Mouse (Mus musculus): ENCODE measurements at regions not wholly inside any gene's neighbourhood (a gene's known extent, or its start where the extent isn't known, plus 50 kb on each side); places are given as distances from the start of the nearest gene placed in this dataset.
A peak's percentile ranks its signal among the peaks of the same experiment; 100 is the strongest.

DNA sequence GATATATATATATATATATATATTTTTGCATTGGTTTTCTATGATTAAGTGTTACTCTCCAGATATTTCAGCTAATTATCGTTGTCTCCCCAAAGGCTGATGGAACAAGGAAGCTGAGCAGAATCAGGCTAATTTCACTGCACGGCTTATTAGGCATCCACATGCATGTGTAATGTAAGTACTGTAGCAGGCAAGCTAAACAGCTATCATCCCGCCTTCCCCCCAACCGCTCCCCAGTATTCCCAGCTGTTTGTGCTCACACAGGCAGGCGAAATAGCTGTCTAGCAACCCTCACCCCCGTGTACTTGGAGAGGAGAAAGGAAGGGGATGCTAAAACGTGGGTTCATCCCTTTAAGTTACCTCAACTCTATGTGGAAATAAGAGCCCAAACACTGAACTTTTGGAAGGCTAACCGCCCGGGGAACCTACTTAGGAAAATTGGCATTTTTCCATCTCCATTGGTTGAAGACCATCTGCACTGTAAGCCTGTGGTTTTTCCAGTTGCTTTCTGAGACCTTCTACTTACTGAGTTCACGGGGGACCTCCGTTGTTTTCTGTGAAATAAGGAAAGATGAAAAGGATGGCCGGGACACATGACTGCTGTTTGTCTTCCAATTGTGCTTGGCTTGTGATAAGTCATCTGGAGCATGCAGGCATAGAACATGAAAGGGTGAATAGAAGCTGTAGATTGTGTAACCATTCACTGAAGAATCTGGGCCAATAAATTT, 254.7 kb upstream of the Nbea start:
- no peak for DNase-seq
- intact Hi-C loops (cut with DNase I; ENCODE audit: low total_unique reads): no loop called here

DNA sequence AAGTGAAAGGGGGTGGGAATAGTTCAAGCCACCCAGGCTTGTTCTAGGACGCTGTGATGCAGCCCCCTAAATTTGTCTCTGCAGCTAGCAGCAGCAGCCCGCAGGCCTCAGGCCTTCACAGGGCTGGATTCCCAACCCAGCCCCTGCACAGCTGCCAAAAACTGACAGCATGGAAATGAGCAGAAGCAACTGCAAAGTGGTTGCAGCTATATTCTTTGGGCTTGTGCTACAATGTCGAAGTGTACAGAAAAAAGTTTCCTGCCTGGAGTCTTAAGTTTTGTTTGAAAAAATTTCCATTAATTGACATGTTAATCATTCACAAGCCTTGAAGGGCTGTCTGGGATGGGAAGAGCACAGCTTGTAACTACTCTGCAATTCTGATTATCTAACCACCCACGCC, 253.6 kb upstream of the Nbea start:
- intact Hi-C loops (cut with DNase I; ENCODE audit: low total_unique reads): no loop called here

DNA sequence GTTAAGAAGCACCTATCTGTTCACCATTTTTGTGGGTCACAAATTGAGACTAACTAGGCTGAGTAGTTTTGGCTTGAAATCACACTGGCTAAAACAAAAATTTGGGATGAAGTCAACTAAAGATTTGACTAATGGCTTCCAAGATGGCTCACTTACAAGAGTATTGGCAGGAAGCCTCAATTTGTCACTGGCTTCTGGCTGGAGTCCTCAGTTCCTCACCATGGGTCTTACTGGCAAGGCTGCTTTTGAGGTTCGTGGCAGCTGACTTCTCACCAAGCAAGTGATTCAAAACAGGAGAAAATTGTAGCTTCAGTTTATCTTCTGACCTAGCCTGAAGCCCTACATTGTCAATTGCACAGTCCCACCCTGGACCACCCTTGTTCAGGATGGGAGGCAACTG, 250.0 kb upstream of the Nbea start:
- DNase-seq: peak; percentile 5
- intact Hi-C loops (cut with DNase I; ENCODE audit: low total_unique reads): no loop called here

More for the DNA sequence above, 253.6 kb upstream of the Nbea start:
- DNase-seq: peak; percentile 30

DNA sequence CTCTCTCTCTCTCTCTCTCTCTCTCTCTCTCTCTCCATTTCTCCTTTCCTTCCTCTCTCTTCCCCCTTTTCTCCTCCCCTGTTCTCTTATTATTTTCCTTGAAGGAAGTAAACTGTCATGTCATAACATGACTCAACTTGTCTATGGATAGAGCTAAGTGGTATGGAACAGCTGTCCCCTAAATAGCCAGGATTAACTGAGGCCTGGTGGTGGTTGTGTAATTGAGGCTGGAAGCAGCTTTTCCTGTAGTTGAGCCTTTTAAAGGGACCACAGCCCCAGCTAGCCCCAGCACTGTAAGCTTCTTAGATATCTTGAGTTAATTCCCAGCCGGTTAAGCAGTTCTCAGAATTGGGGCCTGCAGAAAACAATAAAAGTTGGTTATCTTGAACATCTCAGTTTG, 243.7 kb upstream of the Nbea start:
- no peak for DNase-seq
- intact Hi-C loops (cut with DNase I; ENCODE audit: low total_unique reads): no loop called here

DNA sequence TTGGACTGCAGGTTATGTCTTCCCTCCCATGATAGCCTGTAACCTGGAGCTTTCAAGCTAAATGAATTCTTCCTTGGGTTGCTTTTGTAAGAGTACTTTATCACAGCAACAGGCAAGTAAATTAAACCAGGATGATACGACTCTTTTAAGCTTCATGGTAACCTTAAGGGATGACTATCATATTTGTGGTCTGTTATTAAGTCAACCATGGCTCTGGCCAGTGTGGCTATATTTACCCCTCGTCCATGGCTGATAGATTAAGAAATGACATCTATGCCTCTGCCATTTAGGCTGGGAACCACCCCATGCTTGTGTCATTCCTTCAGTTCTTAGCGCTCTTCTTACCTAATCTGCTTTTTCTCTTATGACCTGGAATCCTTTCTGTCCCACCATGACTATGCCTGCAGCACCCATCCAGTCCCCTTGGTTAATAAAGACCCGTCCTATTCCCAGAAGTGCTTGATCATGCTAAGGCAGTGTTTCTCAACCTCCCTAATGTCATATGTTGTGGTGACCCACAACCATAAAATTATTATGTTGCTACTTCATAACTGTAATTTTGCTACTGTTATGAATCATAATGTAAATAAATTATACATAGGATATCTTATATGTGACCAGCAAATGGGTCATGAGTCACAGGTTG, 214.5 kb upstream of the Nbea start:
- intact Hi-C loops (cut with DNase I; ENCODE audit: low total_unique reads): no loop called here
- DNase-seq: no peak

DNA sequence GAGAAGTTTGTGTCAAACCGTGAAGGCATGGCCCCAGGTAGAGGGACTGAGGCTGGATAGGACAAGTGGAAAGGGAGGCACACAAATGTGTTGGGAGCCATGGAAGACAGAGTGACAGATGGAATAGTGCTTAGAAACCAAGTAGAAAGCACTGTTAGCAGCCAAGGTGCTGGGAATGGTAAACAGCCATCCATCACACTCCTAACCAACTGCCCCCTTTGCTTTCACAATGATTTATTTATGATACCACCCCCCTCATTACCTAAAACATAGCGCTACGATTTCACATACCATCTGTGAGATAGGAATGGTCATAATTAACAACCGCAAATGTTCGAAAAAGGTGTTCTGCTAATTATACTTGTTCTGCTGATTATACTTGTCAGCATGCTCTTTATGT, 209.6 kb upstream of the Nbea start:
- DNase-seq: no peak
- intact Hi-C loops (cut with DNase I; ENCODE audit: low total_unique reads): no loop called here

DNA sequence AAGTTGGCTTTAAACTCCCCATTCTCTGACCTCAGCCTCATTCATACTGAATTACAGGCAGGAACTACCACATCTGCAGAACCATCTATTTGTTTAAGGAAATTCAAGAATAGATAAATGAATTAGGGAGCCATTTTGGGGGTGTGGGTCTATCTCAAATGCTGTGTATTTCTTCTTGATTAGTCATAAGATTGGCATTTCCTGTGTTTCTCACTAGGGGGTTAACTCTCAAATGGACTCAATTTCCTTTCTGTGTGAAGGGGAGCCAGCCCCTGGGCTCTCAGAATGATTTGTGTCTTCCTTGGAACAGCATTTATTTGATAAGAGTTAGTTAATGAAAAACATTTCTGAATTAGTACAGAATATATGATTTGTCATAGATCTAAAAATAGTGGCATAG, 196.8 kb upstream of the Nbea start:
- intact Hi-C loops (cut with DNase I; ENCODE audit: low total_unique reads): no loop called here
- no peak for DNase-seq

DNA sequence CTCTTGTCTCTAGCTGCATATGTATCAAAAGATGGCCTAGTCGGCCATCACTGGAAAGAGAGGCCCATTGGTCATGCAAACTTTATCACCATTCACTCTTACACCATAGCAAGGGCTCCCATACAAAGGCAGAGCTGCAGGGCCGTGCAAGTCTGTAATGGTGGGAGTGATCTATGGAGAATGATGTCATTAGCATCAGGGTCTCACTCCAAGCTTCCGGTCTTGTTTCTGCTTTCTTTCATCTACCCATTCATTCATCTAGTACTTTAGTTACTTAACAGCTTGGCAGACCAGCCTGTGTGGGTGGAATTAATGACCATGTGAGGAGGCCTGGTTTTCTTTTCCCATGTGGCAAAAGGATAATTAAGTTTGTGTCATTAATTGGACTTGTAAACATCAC, 196.0 kb upstream of the Nbea start:
- intact Hi-C loops (cut with DNase I; ENCODE audit: low total_unique reads): no loop called here

DNA sequence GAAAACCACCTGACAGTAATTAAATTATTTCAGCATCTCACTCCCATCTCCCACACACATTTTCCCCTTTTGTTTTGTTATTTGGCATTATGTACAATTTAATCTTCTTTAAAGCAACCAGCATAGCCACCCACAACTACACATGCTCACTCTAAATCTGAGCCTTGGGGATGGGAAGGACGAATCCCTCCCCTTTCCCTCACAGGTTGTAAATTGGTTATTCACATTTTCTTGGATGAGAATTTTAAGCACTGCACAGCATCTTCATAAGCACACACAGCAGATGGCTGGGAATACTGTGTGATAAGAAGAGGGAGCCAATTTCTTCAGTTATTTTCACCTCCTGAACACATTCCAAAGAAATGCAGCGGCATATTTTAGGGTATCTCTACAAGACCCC, 179.0 kb upstream of the Nbea start:
- no peak for DNase-seq
- intact Hi-C loops (cut with DNase I; ENCODE audit: low total_unique reads): no loop called here

More for the DNA sequence above, 196.0 kb upstream of the Nbea start:
- no peak for DNase-seq

DNA sequence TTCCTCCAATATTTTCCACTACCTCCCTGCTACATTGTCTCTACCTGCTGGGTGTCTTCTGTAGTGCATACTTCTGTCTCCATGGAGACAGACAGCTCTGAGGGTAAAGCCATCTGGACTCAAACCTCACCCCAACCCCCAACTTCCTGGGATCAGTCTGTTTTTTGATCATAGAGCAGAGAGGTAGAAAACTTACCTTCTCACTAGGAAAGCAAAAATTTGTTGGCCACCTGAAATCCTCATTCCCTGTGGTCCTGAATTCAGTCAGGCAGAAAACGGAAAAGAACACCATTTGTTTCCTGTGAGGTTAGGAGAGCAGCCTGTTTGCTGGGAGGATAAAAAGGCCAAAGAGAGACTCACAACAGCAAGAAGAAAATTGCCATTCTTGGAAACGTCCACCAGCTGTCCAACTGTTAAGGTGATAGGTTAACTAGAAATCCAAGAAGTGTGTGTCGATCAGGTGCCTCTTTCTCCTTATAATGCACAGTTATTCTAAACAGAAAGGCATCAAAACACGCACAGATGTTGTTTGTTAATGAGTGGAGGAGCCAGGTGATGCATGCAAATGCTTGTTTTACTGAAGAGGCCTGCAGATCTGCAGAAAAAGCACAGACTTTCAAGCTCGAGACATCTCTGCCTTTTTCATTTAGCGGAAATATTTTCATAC, 173.7 kb upstream of the Nbea start:
- intact Hi-C loops (cut with DNase I; ENCODE audit: low total_unique reads): no loop called here
- DNase-seq: no peak

DNA sequence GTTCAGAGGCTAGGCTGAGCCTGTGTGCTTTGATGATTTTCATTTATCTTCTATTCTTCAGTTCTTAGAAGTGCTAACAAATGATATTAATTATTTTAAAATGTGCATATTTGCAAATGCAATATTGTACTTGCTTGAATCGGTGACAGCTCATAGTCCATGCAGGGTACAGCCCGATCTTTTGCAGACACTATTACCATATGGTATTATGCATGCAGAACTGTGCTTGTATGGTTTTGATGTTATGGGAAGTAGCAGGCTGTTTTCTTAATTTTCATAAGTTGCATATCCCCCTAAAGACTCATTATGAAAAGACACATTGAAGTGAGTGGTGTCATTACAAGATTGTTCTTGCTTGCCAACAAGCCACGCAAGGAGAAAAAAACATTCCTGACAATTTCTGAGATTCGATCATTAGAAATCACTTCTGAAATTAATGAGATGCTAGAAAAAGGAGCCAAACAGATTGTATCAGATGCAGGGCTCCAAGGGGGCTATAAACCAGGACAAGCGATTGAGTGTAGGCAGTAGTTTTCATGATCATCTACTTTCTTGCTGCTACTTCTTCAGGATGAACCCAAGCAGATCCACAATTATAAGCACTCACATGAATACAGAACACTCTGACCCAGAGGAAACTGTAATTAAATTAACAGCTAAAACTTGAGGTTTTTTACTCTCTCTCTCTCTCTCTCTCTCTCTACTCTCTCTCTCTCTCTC, 172.8 kb upstream of the Nbea start:
- intact Hi-C loops (cut with DNase I; ENCODE audit: low total_unique reads): no loop called here
- DNase-seq: no peak

Measured in gastrocnemius, postnatal 14 days (tissue).